23 mouse cellular contexts compared by ENCODE assay signal in the genomic region with DNA sequence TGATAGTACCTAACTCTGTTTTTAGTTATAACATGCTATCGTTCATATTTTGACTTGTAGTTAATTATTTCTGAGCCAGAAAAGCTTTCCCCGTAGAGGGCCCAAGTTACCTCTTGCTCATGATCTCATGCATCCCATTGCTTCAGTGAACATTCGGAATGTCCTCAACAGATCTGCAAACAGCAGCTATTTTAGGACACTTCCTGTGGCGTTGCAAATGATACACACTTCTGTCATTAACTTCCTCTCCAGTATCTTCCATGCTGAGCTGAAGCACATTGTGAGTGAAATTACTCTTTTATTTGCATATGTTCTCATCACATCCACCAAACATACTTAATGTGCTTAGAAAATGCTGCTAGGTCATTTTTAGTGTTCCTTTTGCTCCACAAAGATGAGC. TPM values are rescaled to one million over a fixed set of nuclear protein-coding genes. Genes with fewer than 3 reads are reported as not detected.
DNase-seq lines count a peak whose midpoint lies in the region; ATAC-seq and TF ChIP-seq lines count a peak whose summit lies in the region.
"Had no signal": no experiment of that assay in that cellular context is flagged by ENCODE, and none has a peak within 500 bp of the region (broad histone marks: within the 10 kb centered on the region; RNA-seq: fewer than 3 reads in every experiment).

No protein-coding gene starts in this region.

- no peaks in the 10 kb centered on the region for H3K36me3 ChIP-seq in heart, postnatal 0 days (replicated peaks; ENCODE audit: control insufficient read depth, insufficient read depth, low read length)
- H3K36me3 ChIP-seq: hindbrain, embryonic 13.5 days; intestine, embryonic 15.5 days; limb, embryonic 12.5 days; midbrain, embryonic 12.5 days; neural tube, embryonic 15.5 days had no signal

- peak; percentile 21 for DNase-seq in heart, postnatal 0 days (ENCODE audit: low spot score)
- DNase-seq in heart, adult 11 months: no peak
- peak; percentile 8 for DNase-seq in lung, postnatal 10 days
- DNase-seq in lung, postnatal 4 days: no peak
- peak; percentile 43 for DNase-seq in brain, adult 2 months (ENCODE audit: low read depth, low spot score)
- DNase-seq in frontal cortex, adult 2 months (ENCODE audit: extremely low spot score in 1 of 2, low spot score in 1 of 2): no peak
- DNase-seq: cerebellum, adult 18-20 months; heart, postnatal 14 days; kidney, postnatal 25 days; layer of hippocampus, adult 9-11 months; right cerebral cortex, postnatal 25 days; thymus, postnatal 36 days had no signal

- no peak for ATAC-seq in heart, postnatal 0 days (ENCODE audit: insufficient read depth, low read depth)
- peak; percentile 71 for ATAC-seq in megakaryocyte progenitor cell, adult 5-6 weeks (replicated peaks; ENCODE audit: poor library complexity)
- ATAC-seq: CD4-positive, CD25-positive, alpha-beta regulatory T cell, adult 4 months; intestine, embryonic 15.5 days had no signal

- H3K9me3 ChIP-seq in heart, postnatal 0 days (replicated peaks; ENCODE audit: control insufficient read depth, low read length): no peaks in the 10 kb centered on the region
- H3K9me3 ChIP-seq: hindbrain, embryonic 13.5 days; intestine, embryonic 15.5 days; limb, embryonic 12.5 days; midbrain, embryonic 12.5 days; neural tube, embryonic 15.5 days had no signal

- no peak overlapping the region for H3K4me2 ChIP-seq in heart, postnatal 0 days (ENCODE audit: low read depth, low read length)
- H3K4me2 ChIP-seq: hindbrain, embryonic 13.5 days; intestine, embryonic 15.5 days; limb, embryonic 12.5 days; midbrain, embryonic 12.5 days; neural tube, embryonic 15.5 days had no signal

- no peak overlapping the region for H3K4me3 ChIP-seq in heart, postnatal 0 days (ENCODE audit: low read depth, low read length)
- H3K4me3 ChIP-seq: hindbrain, embryonic 13.5 days; intestine, embryonic 15.5 days; limb, embryonic 12.5 days; midbrain, embryonic 12.5 days; myocyte; neural tube, embryonic 15.5 days had no signal

- no peak for TF ChIP-seq EP300 in heart, postnatal 0 days (IDR thresholded peaks at IDR 0.05; ENCODE audit: low read depth)

- 19% methylated on average over 4 of the region's 4 CpGs for WGBS in heart, postnatal 0 days

- 0 out of 2 replicates have a peak, but pooled peaks cover 10% of the 10 kb centered on the region for H3K4me1 ChIP-seq in heart, postnatal 0 days (ENCODE audit: control insufficient read depth, insufficient read depth)
- H3K4me1 ChIP-seq: hindbrain, embryonic 13.5 days; intestine, embryonic 15.5 days; limb, embryonic 12.5 days; midbrain, embryonic 12.5 days; neural tube, embryonic 15.5 days had no signal

- H3K27ac ChIP-seq in heart, postnatal 0 days (ENCODE audit: low read depth): no peak overlapping the region
- H3K27ac ChIP-seq: hindbrain, embryonic 13.5 days; intestine, embryonic 15.5 days; limb, embryonic 12.5 days; midbrain, embryonic 12.5 days; neural tube, embryonic 15.5 days had no signal

- no peaks in the 10 kb centered on the region for H3K27me3 ChIP-seq in heart, postnatal 0 days (ENCODE audit: control insufficient read depth, insufficient read depth, low read length)
- H3K27me3 ChIP-seq: hindbrain, embryonic 13.5 days; intestine, embryonic 15.5 days; limb, embryonic 12.5 days; midbrain, embryonic 12.5 days; neural tube, embryonic 15.5 days had no signal

- no peak for TF ChIP-seq CTCF in heart, postnatal 0 days (IDR thresholded peaks at IDR 0.05; ENCODE audit: low read depth)

- H3K9ac ChIP-seq in heart, postnatal 0 days (replicated peaks; ENCODE audit: low read depth, low read length): no peak overlapping the region
- H3K9ac ChIP-seq: hindbrain, embryonic 13.5 days; intestine, embryonic 15.5 days; limb, embryonic 12.5 days; midbrain, embryonic 12.5 days; neural tube, embryonic 15.5 days had no signal

RNA-seq across cellular contexts. Expression of a gene that starts 32.3 kb away (rescaled TPM):
- 24.8 and 36.7 TPM in 2 replicates for total RNA-seq in heart, postnatal 0 days (2014; rRNA removed; ENCODE audit: low replicate concordance)
- polyA plus RNA-seq in heart, postnatal 0 days (2015; fragmentation: Nextera tagmentation; extraction: Ambion mirVana): 32.7 and 36.2 TPM in 2 replicates
- total RNA-seq in megakaryocyte progenitor cell, adult 5-6 weeks (2015): 245 and 259 TPM in 2 replicates
- total RNA-seq in megakaryocyte progenitor cell, adult 5-6 weeks (2017): 171 and 192 TPM in 2 replicates
- polyA plus RNA-seq in frontal cortex, adult 2 months (2012; rRNA removed): 44.4 and 47.2 TPM in 2 replicates

RNA-seq across cellular contexts. Expression of a gene that starts 32.8 kb away (rescaled TPM):
- total RNA-seq in heart, postnatal 0 days (2014; rRNA removed; ENCODE audit: low replicate concordance): 1.9 and 2.2 TPM in 2 replicates
- 6.6 and 8.6 TPM in 2 replicates for polyA plus RNA-seq in heart, postnatal 0 days (2015; fragmentation: Nextera tagmentation; extraction: Ambion mirVana)
- total RNA-seq in megakaryocyte progenitor cell, adult 5-6 weeks (2015): 0.66 and 1.4 TPM in 2 replicates
- 0.33 TPM in 1 of 2 replicates, not detected in the other for total RNA-seq in megakaryocyte progenitor cell, adult 5-6 weeks (2017)
- polyA plus RNA-seq in frontal cortex, adult 2 months (2012; rRNA removed): 3.7 and 3.9 TPM in 2 replicates
- polyA plus RNA-seq: CD4-positive, CD25-positive, alpha-beta regulatory T cell, adult 4 months had no signal

RNA-seq across cellular contexts. Expression of a gene that starts 38.4 kb away (rescaled TPM):
- not detected in 2 replicates for total RNA-seq in heart, postnatal 0 days (2014; rRNA removed; ENCODE audit: low replicate concordance)
- polyA plus RNA-seq in heart, postnatal 0 days (2015; fragmentation: Nextera tagmentation; extraction: Ambion mirVana): not detected in 2 replicates
- not detected in 2 replicates for total RNA-seq in megakaryocyte progenitor cell, adult 5-6 weeks (2015)
- not detected in 2 replicates for total RNA-seq in megakaryocyte progenitor cell, adult 5-6 weeks (2017)
- polyA plus RNA-seq in frontal cortex, adult 2 months (2012; rRNA removed): 0.11 and 0.12 TPM in 2 replicates
- total RNA-seq: adrenal gland, adult 18-20 months; heart, postnatal 14 days; MEL had no signal
- polyA plus RNA-seq: CD4-positive, CD25-positive, alpha-beta regulatory T cell, adult 4 months; intestine, embryonic 15.5 days; limb, embryonic 12.5 days; liver, embryonic 16.5 days; midbrain, embryonic 12.5 days; myocyte; neural tube, embryonic 15.5 days had no signal

Comparison
In these comparisons a context has a peak if more than half of its experiments do, and no peak if none do; other contexts are left out.
1. DNase-seq: peak in heart, postnatal 0 days (single experiment), lung, postnatal 10 days (single experiment) and brain, adult 2 months (single experiment); none in heart, adult 11 months (single experiment), lung, postnatal 4 days (0 of 2) and frontal cortex, adult 2 months (0 of 2).